Mouse (Mus musculus): ENCODE data around the gene Cabp2. TPM values are rescaled to one million over a fixed set of nuclear protein-coding genes. Genes with fewer than 3 reads are reported as not detected.
A peak's percentile ranks its signal among the peaks of the same experiment; 100 is the strongest.
"Not testable (repeated sequence)": the region's sequence is repeated elsewhere in the genome, so short reads cannot be mapped to it uniquely, and the experiment has no call there.

Gene Cabp2
- total RNA-seq (2021): not detected

DNA sequence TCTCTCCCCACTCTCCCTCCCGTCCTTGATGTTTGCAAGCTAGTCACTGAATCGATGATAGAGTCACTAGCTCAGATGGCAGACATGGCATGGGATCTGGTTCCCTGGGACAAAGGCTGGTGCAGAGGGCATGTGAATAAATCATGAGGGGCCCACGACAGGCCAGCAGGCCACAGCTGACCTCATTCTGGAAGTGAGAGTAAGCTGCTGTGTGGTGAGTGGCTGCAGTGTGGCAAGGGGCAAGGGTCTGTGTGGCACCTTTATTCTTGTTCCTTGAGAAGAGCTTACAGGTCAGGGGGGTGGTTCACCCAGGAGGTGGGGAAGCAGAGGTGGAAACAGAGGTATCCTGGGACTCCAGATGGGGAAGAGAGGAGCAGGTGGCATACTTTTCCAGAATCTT, at the start of gene Cabp2:
TSS of gene Cabp2 (plus strand) at position 185 of the 400 bp plus-strand sequence.
- intact Hi-C loops (cut with DNase I): no loop called here
- DNase-seq (ENCODE audit: low spot score in 2 of 2): no peak

DNA sequence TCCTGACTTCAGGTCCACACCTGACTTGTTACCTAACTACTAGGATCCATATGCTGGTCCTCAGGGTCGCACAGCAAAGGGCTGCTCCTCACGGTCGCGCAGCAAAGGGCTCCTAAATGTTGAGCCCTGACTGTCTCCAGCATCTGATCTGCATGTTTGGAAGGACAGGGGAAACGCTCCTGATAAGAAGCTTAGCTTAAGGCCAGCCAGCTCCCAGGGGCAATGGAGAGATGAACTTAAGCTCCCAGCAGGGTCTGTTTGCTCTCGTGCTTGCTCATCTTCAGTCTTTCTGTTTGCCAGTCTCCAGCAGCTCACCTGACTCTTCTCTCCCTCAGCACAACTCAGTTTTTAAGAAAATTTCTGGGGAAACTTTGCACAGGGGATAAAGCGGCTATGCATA, 48.7 kb upstream of the Cabp2 start:
- intact Hi-C loops (cut with DNase I): no loop called here
- no peak for DNase-seq (ENCODE audit: low spot score in 2 of 2)

DNA sequence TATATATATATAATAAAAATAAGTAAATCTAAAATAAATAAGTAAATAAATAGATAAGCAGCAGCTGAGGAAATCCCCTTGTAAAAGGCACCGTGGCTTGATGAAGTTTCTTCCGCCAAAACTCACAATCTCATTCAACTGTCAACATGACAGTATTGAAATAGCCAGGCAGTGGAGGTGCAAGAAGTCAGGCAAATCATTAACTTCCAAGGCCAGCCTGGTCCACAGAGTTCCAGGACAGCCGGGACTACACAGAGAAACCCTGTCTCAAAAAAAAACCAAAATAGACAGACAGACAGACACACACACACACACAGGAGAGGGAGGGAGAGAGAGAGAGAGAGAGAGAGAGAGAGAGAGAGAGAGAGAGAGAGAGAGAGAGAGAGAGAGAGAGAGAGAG, 48.1 kb upstream of the Cabp2 start:
- DNase-seq (ENCODE audit: low spot score in 2 of 2): no peak
- intact Hi-C loops (cut with DNase I): no loop called here

DNA sequence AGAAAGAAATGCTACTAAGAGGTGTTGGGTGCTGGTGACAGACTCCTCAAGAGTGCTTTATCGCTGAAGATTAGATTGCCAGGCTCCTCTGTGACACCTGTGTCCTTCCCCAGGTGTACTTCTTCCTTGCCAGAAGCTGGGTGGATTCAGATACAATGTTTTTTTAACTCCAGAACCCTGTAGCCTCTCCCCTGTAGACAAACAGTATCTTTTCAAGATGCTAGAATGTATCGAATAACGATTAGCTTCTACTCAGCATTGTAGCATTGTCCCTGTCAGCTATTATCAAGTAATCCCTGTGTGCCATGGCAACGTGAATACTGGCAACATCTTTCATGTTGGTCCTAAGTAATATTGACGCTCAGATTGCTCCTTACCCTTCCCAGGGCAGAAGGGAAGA, 47.6 kb upstream of the Cabp2 start:
- intact Hi-C loops (cut with DNase I): no loop called here

DNA sequence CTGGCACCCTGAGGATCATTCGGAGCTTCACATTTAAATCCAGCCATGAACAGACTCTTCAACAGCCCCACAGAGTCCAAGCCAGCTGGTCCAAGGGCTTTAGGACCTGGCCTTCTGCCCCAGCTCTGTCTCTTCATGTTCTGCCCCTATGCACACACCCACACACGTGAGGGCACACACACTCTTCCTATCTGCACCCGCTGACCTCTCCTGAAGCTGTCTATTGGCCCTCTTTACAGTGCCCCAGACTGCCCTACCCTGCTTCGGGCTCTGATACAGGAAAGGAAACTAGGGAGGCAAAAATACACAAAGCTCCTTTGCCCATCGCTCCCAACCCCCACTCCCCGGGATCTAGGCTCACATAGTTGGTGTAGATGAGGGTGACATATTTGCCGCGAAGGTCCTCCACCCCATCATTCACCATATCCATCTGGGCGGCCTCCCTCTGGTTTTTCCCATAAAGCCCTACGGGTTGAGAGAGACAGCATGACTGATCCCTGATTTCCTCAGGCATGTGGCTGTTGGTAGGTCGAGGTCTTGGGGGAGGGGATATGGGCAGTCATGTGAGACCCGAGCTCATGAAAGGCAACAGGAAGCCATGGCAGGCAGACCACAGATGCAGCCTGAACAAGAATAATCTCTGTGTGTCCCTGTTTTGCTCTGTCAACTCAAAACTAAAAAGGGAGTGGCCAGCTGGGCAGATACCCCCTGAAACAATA, 44.9 kb upstream of the Cabp2 start:
- intact Hi-C loops (cut with DNase I): no loop called here
- no peak for DNase-seq (ENCODE audit: low spot score in 2 of 2)

More for the DNA sequence above, 47.6 kb upstream of the Cabp2 start:
- no peak for DNase-seq (ENCODE audit: low spot score in 2 of 2)

DNA sequence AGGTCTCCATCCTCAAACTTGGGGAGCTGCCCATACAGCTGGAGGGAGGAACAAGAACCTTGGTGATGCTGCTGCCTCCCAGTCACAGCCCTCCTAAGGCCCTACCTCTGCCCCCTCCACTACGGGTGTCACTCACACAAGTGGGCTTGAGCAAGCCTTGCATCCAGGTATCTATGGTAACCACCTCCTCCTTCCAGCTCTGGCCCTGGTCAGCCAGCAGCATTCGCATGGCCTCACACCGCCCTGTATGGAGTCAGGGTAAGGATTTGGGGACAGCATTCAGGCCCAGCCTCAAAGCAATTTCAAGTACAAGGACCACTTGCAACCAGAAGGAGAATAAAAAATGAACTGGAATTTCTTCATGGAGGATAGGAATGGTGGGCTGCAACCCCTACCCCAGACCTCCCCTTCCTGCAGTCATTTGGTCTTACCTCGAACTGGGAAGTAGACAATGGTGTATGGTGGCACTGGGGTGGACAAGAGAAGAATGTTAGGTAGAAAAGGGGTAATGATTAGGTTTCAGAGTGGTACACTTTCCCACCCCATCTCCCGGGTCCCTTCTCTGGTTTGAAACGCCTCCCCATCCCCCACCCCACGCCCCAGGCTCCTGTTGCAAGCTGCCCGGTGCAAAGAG, 44.1 kb upstream of the Cabp2 start:
- DNase-seq (ENCODE audit: low spot score in 2 of 2); intact Hi-C loops (cut with DNase I): not testable (repeated sequence)

DNA sequence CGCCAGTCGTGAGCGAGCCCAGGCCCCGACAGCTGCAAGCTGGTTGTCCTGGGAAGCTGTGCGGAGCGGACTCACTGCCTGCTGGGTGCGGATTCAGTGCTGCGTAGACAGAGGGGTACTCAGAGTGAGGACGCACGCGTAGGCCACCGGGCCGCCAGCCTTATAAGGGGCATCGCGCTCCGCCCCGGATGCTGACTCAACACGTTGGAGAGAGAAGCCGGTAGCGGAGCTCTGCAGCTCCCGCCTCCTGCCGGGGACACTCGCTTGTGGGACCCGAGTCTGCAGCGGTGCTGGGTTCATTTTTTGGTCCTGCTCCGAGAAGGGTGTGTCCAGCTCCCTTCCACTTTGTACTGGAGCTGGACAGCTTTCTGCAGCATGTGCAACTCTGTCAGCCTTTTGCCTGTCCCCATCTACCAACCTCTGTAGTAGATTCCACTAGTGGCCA, 43.6 kb upstream of the Cabp2 start, which contains the start of gene Gstp1:
TSS of gene Gstp1 (minus strand) at position 198 of the 445 bp plus-strand sequence.
- DNase-seq (ENCODE audit: low spot score in 2 of 2): peak; percentile 85 to 89
- intact Hi-C loops (cut with DNase I): no loop called here

DNA sequence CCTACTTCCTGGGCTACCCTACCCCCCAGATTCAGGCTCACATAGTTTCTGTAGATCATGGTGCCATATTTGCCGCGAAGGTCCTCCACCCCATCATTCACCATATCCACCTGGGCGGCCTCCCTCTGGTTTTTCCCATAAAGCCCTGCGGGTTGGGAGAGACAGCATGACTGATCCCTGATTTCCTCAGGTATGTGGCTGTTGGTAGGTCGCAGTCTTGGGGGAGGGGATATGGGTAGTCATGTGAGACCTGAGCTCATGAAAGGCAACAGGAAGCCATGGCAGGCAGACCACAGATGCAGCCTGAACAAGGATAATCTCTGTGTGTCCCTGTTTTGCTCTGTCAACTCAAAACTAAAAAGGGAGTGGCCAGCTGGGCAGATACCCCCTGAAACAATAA, 40.4 kb upstream of the Cabp2 start:
- DNase-seq (ENCODE audit: low spot score in 2 of 2): not testable (repeated sequence)

DNA sequence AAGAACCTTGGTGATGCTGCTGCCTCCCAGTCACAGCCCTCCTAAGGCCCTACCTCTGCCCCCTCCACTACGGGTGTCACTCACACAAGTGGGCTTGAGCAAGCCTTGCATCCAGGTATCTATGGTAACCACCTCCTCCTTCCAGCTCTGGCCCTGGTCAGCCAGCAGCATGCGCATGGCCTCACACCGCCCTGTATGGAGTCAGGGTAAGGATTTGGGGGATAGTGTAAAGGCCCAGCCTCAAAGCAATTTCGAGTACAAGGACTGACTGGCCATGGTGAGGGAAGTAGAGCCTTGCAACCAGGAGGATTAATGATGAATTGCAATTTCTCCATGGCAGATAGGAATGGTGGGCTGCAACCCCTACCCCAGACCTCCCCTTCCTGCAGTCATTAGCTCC, 39.9 kb upstream of the Cabp2 start:
- DNase-seq (ENCODE audit: low spot score in 2 of 2); intact Hi-C loops (cut with DNase I): not testable (repeated sequence)

More for the DNA sequence above, 40.4 kb upstream of the Cabp2 start:
- intact Hi-C loops (cut with DNase I): not testable (repeated sequence)

DNA sequence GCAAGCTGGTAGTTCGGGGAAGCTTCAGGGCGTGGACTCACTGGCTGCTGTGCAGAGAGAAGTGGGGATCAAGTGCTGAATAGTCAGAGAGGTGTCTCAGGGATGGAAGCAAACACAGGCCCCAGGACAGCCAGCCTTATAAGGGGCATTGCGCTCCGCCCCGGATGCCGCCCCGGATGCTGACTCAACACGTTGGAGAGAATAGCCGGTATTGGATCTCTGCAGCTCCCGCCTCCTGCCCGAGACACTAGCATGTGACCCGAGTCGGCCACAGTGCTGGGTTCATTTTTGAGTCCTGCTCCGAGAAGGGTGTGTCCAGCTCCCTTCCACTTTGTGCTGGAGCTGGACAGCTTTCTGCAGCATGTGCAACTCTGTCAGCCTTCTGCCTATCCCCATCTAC, 39.3 kb upstream of the Cabp2 start:
- no peak for DNase-seq (ENCODE audit: low spot score in 2 of 2)
- intact Hi-C loops (cut with DNase I): no loop called here

DNA sequence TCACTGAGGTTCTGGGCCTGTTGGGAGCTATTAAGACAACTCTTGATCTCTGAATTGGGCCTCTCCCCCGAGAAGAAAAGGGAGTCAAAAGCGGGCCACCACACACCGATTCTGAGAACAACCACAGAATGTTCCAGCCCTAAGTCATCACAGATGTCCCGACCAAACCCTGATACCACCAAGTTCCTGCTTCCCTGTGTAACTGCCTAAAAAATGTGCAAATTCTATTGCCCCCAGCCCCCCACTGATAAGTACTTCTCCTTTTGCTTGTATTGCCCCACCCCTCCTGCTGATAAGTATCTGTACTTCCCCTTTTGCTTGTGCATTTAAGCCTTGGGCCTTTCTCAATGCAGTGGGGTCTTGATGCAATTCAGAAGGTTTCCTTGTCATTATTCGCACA, 37.3 kb upstream of the Cabp2 start:
- intact Hi-C loops (cut with DNase I); DNase-seq (ENCODE audit: low spot score in 2 of 2): not testable (repeated sequence)

DNA sequence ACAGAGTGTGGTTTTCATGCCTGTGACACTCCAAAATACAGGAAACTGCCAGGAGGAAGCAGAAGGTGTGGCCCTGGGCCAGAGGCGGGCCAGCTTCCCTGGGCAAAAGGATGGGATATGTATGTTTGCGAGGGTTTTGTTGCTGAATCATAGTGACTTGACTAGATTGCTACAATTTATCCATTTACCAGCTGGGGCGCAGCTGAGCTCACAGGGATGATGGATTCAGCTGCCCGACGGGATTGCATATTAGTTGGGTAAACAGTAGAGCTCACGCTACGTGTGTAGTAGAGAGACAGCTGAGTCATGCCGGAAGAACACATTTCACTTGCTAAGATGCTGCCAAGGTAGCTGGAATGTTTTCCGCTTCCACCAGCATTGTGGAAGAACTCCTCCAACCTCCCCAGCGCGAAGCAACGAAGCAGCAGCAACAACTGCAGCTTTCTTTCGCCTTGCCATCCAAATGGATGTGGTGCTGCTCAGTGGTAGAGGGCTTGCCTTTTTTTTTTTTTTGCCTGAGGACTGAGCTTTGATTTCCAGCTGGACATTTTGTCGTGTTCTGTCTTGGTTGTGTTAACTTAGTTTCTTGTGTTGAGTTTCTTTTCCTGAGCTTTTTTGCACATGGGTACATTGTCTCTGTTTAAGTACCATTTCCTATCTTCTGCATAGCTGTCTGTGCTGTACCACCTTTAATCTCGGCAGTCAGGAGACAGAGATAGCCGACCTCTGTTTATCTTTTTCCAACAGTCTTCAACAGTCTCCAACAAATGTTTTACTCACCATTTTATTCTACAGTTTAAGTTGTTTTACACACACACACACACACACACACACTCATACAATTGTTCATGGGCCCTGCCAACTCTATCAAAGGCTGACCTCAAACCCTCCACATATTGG, 35.2 kb upstream of the Cabp2 start, which contains the start of gene Gstp2:
TSS of gene Gstp2 (minus strand) at position 58 of the 900 bp plus-strand sequence.
- peak; percentile 73 to 79 for DNase-seq (ENCODE audit: low spot score in 2 of 2)
- intact Hi-C loops (cut with DNase I): loop anchor here (5.0 kb wide), 1 partner anchor 51 kb away; the partner anchor contains the start of genes Cdk2ap2 and Pitpnm1

DNA sequence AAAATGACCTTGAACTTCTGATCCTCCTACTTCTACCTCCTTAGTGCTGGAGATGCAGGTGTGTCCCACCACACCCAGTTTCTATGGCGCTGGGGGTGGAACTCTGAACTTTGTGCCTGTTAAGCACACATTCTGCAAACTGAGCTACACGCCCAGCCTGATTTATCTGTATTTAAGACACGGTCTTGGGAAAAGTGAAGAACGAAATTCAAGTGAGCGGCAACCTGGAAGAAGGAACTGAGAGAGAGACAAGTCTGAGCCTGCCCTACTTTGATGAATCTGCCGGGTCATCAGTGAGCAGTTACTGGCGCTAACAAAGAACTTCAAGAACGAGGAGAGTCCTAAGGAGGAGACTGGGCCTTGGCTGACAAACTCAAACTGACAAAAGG, 34.5 kb upstream of the Cabp2 start:
- intact Hi-C loops (cut with DNase I): loop anchor here (5.0 kb wide), 1 partner anchor 50 kb away; the partner anchor contains the start of genes Cdk2ap2 and Pitpnm1

DNA sequence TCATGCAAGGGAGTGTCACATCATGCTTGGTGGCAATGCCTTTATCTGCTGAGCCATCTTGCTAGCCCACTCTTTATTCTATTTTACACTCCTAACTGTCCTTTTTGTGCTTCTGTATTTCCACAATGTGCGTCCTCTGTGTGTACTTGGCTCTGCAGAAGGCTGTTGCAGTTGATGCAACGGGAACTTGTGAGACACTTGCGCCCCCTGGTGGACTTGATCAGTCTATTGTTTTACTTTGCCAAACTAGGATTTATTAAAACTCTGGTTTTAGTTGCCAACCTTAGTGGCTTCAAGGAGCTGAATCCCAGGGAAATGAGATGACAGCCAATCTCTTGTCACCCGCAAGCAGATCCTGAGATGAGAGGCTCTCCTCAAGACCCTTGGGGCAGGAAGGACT, 33.5 kb upstream of the Cabp2 start:
- intact Hi-C loops (cut with DNase I): loop anchor here (1.0 to 5.0 kb wide), 2 partner anchors 29 to 49 kb away; partner anchors contain the start of genes Cdk2ap2 and Pitpnm1
- DNase-seq (ENCODE audit: low spot score in 2 of 2): peak; percentile 46 to 50

More for the DNA sequence above, 34.5 kb upstream of the Cabp2 start:
- DNase-seq (ENCODE audit: low spot score in 2 of 2): no peak

DNA sequence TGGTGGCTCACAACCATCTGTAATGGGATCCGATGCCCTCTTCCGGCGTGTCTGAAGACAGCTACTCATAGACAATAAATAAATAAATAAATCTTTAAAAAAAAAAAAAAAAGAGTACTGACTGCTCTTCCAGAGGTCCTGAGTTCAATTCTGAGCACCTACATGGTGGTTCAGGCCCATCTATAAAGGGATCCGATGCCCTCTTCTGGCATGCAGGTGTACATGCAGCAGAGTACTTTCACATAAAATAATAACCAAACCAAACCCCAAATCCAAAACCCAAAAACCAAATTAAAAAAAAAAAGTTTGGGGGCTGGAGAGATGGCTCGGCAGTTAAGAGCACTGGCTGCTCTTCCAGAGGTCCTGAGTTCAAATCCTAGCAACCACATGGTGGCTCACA, 32.3 kb upstream of the Cabp2 start:
- not testable (repeated sequence) for DNase-seq (ENCODE audit: low spot score in 2 of 2)

DNA sequence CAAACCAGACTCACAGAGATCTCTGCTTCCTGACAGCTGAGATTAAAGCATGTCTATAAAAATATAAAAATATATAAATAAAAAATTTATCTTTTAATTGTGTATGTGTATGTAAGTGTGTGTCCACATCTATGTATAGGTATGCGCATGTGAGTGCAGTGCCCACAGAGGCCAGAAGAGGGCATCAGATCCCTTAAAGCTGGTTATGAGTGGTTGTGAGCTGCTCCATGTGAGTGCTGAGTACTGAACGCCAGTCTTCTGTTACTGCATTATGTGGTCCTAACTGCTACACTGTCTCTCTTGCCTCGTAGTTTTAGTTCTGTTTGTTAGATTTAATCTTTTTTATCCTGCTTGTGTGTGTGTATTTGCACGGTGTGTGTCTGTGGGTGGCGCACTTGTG, 30.4 kb upstream of the Cabp2 start:
- intact Hi-C loops (cut with DNase I): no loop called here
- no peak for DNase-seq (ENCODE audit: low spot score in 2 of 2)

More for the DNA sequence above, 32.3 kb upstream of the Cabp2 start:
- intact Hi-C loops (cut with DNase I): loop anchor here (5.0 kb wide), 1 partner anchor 48 kb away; the partner anchor contains the start of genes Cdk2ap2 and Pitpnm1

DNA sequence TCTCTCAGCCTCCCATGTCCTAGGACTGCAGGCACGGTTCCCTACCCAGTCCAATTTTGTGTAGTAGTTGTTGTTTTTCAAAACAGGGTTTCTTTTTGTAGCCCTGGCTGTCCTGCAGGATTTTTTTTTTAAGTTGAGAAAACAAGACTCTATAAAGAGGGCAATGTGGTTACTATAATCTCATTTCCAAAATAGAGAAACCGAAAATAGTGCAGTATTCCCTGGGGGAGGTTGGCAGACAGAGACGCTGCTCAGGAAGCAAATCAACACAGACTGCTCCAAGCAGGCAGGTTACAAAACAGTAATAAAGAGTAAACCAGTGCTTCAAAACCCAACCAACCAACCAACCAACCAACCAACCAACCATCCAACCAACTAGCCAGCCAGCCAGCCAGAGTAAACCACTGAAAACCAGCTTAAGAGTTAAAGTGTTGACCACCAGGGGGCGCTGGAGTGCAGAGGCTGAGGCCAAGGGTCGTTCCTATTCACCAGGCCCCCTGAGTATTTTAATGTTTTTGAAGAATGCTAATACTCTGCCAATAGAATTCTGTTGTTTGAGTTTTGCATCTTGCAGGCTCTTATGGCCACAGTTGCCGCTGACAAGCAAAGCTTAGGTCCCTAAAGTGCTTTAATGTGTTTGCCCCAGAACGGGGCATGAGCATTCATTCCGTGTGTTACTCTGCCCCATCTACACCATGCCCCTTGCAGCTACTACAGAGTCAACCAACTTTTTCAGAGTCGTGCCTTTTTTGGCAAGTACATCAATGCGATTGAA, 29.4 kb upstream of the Cabp2 start:
- peak in 1 of 2 experiments; percentile 25 for DNase-seq (ENCODE audit: low spot score in 2 of 2)
- intact Hi-C loops (cut with DNase I): no loop called here

DNA sequence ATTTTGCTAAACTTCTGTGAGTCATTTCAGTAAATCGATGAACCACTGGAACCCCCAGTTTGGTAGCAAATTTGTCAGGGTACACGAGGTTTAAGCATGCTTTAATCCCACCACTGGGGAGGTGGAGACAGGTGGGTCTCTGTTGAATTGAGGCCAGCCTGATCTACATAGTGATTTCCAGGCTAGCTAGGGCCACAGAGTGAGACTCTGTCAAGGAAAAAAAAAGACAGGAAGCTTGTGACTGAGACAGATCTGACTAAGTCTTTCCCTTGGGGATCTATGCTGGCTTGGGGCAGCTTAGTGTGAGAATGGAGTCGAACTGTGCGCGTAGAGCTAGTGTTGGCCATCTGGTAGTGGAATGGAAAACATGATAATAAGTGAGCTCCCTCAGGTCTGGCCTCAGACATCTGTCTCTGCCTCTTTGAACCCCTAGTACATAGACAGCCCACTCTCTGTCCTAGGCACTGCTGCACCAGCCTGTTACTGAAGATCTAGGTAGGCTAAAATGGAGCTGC, 28.8 kb upstream of the Cabp2 start:
- intact Hi-C loops (cut with DNase I): no loop called here
- no peak for DNase-seq (ENCODE audit: low spot score in 2 of 2)

DNA sequence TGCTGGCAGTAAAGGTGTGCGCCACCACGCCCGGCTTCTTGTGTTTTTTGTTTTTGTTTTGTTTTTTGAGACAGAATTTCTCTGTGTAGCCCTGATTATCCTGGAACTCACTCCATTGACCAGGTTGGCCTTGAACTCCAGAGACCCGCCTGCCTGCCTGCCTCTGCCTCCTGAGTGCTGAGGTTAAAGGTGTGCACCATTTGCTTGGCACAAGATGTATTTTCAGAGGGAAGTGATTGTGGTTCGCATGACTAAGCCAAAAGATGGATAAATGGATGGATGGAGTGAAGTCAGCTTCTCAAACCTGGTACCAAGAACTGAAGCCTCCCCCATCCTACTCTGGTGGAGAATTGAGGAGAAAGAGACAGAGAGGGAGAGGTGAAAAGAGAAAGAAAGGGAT, 26.8 kb upstream of the Cabp2 start:
- no peak for DNase-seq (ENCODE audit: low spot score in 2 of 2)
- intact Hi-C loops (cut with DNase I): no loop called here
